Mouse (Mus musculus): ENCODE results near the gene Ptprg.

- TF ChIP-seq POLR2A (IDR thresholded peaks at IDR 0.05; ENCODE audit: low read depth, low read length) (no peak), CTCF (IDR thresholded peaks at IDR 0.05; ENCODE audit: borderline replicate concordance, insufficient read depth, low read length) (no peak)
These were observed 337.6 kb downstream of the Ptprg start for GRCm38 (mm10) chr14:11890890-11891289.

All from embryonic fibroblast, embryonic 13.5 days (primary cell).